Mouse (Mus musculus): ENCODE data around the gene Mbnl1.

The Mbnl1 gene

DNA sequence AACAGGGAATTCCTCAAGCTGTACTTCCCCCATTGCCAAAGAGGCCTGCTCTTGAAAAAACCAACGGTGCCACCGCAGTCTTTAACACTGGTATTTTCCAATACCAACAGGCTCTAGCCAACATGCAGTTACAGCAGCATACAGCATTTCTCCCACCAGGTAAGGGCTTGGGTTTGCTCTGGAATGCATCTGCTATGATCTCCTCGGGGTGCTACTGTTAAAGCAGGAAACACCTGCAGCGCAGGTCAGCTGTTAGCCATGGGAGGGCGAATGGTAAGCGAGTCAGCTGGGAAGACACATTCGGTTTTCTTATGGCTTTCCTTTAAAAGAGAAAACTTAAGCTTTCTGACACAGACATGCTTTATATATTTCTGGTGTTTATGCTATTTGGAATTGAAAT, 143.0 kb downstream of the Mbnl1 start:
- DNase-seq: no peak

DNA sequence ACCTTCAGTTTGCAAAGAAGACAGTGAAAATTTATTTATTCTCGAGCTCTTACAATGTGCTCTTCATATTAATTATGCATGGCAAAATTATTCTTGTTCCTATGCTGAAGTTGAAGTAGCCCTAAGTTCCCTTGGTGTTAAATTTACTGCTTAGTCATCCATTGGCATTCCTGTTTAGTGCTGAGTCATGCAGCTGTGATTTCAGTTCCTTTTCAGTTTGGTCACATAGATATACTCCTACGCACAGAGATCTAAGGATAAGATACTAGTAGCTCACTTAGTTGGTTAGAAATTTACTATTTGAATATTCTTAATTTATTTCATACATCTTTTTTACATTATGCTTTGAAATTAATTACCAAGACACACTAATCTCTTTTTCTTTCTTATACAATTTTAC, 143.5 kb downstream of the Mbnl1 start:
- no peak for DNase-seq

DNA sequence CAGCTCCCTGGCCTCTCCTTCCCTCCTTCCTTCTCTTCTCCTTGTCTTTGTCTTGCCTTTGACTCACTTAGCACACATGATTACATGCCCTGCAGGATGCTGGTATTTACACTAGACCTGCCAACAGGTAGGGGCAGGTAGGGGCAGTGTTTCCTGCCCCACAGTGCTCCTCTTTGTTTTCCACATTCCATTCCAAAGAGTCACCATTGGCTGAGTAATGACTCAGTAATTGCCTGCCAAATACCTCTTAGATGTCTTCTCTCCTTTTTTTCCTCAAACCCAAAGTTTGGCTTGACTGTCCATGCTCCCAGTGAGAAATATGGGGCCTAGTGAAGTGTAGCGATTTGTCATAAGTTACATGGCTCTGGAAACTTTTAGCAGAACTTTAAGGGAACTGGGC, 145.0 kb downstream of the Mbnl1 start:
- DNase-seq: no peak

DNA sequence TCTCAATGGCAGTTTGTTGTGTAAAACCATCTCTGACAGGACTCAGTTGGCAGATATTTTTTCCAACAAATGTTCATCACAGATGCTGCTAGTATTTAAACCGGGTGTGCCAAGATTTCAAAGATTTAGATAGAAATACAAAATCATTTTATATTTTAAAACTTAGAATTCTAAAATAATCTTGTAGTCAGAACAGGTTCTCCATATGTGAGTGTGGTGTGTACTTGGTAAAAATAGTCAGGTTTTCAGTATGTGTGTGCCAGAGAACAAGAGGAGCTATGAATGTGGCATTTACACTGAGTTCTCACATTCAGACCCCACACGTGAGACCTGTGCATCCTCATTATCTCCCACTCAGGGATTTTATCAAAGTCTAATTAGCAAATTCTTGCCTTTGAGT, 147.6 kb downstream of the Mbnl1 start:
- DNase-seq: no peak

DNA sequence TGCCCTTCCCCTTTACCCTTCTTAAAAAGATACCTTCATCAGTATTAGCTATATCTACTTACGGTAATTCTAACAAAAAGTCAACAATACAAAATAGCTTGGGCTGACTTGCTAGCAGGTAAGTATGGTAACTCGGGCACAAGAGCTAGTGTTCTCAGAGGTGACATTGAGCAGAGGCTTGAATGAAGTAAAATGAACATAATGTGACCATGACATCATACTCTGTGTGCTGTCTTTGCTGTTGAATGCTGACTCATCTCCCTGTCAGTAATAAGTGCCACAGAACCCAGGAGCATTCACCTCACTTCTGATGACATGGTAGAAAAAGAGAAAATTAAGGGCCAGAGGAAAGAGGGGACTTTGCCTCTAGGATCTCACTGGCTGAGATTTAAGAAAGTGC, 158.6 kb downstream of the Mbnl1 start:
- no peak for DNase-seq

DNA sequence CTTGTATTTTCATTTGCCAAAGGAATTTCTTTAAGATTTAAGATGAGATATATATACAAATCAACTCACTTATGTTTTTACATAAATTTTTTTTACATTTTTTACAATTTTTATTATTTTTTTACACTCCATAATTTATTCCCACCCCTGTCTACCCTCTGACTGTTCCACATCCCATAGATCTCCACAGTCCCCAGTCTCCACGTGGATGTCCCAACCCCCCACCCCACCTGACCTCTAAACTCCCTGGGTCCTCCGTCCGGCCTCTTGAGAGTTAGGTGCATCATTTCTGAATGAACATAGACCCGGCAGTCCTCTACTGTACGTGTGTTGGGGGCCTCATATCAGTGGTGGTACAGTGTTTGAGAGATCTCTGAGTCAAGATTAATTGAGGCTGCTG, 159.1 kb downstream of the Mbnl1 start:
- no peak for DNase-seq

DNA sequence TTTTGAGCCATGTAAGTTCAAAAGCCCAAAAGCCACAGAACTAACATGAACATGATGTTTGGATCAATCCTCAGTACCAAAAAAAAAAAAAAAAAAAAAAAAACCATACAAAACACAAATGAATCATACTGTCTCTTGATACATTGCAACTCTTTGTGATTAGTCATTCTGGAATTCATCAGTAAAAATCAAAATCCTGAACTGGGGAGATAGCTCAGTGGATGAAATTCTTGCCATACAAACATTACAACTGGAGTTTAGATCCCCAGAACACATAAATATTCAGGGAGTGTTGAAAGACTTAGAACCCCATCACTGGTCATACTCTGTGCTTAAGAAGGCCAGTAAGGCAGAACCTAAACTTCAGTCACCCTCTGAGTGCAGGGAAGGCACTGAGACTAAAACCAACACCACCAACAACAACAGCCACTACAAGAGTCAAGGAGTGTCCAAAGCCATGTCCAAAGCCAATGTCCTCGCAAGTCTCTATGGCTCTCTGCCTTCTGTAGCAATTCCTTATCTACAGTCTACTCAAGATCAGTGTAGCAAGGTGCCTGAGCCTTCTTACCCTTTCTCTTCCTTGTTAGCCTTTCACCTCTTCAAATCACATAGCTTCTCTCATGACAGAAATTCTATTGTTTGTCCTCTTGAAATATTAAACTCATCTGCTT, 160.3 kb downstream of the Mbnl1 start:
- DNase-seq: no peak

DNA sequence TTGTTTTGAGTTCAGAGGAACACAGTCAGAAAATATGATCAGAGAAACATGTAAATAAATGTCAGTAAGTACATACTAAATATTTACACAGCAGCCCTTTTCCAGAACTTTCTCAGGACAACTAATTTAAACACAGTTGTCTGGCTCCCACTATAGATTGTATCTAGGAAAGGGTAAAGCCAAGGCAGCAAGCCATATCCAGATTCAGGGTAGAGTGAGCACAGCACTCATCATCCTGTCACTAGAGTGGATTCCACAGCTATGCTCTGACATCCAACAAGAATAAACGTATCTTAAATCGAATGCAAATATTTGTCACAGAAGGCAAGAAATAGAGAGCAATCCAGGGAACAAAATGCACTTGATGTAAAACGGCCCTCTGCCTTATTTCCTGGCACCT, 165.9 kb downstream of the Mbnl1 start:
- no peak for DNase-seq

DNA sequence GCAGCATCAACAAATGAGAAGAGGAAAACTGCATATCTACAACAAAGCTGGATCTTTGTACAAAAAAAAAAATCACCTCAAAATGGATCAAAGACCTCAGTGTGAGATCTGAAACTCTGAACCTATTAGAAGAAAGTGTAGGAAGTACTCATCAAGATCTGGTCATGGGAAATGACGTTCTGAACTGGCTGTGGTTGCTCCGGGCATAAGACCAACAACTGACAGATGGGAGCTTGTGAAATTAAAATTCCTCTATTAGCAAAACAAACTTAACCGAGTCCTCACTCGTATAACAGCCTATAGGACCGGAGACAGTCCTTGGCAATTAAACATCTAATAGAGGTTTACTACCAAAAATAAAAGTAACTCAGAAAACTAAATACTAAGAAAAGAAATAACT, 166.5 kb downstream of the Mbnl1 start:
- peak; percentile 21 for DNase-seq

DNA sequence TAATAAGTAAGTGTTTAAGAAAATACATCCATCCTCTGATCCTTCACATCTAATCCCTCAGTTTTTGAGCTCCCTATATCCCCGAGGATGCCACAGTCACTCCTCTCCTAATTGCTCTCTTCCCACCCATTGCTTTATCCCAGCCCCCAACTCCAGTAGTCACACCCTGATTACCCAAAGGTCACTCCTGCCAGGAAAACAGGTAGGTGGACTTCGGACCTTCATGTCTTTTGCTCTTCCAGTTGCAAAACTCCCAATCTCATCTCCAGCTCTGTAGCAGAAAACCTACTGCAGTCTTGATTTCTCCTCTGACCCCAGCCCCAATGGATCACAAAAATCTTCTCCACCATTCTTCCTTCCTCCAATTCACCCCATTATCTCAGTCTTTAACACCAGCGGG, 169.6 kb downstream of the Mbnl1 start:
- DNase-seq: no peak

DNA sequence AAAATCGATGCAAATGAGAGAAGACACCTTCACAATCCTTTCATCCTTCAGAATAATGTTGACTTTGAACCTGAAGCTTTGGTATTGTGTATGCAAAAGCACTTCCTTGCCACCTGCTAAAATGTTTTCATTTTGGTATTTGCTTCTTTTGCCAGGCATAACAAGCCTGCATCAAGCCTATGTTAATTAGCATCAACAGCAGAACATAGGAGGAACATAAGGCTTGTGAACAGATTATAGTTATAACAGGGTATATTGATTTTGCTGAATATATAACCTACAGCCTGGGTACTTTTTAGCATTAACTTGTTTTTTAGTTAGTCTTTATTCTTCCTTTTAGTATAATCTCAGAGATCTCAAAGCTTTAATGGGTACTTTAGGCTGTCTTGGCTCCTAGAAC, 172.9 kb downstream of the Mbnl1 start:
- no peak for DNase-seq

DNA sequence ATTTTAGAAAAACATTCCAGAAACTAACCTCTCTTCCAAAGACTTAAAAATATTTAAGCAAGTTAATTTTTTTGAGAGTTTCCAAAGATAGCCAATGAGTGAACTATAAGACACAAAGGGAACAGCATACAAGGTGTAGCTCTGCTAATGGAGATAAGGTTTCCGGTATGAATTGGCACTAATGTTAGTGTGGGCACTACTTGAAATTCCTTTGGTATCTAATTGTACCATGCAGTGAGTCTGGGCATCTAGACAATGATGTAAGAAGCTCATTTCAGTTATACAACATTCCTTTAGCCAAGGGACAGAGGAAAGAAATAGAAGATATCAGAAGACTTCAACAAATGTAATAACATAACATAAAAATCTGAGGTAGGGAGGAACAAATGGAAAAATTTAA, 175.7 kb downstream of the Mbnl1 start:
- no peak for DNase-seq

DNA sequence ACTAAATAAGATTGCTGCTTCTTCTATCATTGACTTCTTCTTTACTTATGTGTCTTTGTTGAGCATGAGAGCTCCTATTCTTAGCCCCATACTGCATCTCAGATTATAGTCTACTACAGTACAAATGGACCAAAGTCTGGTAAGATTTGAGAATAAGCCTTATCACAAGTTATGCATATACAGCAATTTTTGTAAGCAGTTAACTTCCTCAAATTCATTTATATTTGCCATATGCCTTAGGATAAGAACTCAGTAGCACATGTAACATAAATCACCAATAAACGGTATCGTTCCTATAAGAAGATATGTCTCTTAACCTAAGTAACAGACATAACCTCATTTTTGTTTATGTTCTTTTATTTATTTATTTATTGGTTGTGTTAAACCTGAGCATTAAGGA, 188.1 kb downstream of the Mbnl1 start:
- DNase-seq: no peak
